Mouse (Mus musculus) embryo, embryonic 9.5 days (tissue): ENCODE measurements at regions not wholly inside any gene's neighbourhood (a gene's known extent, or its start where the extent isn't known, plus 50 kb on each side); places are given as distances from the start of the nearest gene placed in this dataset.

Source experiments
- DNase-seq: peaks from one replicate; pipeline ENCODE4 v3.0.0-alpha.2; 2017; ENCODE audit errors: extremely low spot score

DNA sequence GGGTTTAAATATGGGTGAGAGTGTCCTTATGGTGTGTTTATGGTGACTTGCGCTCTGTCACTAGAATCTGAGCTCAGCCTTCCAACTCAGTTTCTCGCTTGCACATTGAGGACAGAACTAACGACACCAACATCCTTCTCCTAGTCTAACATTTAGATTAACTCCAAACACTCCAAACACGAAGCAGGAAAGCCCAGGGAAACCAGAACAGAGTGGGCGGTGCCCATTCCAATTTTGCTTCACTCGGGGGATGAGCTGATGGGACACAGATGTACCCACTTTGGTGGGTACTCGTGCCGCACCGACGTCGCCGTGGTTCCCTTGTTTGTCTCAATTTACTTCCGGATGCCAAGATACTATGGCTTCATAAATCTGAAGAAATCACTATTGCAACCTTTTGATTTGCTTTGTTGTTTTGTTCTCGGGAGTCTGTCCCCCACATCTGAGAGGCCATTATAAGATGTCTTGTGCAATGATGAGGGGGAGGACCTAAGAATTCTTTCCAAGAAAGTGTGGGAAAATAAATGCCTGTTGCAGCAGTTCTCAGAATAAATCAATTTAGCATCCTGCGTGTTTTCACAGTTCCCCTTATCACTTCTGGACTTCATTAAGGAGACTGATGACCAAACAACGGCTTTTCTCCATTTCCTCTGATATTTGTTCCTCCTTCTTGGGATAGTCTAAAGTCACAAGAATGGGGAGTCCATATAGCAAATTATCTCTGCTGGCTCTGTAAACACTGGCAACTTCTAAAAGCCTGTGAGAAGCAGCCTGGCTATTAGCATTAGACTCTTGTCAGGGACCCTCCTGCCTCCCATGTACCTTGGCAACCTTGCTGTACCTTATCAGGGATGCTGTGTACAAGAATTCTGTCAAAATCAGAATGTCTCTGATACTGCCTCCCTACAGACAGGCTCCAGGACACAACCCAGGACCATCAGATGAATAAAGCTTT lies 96.2 kb upstream of the Klf9 start:
- no peak for DNase-seq

GRCm38 (mm10) chr19:23051456-23051855 lies 89.6 kb upstream of the Klf9 start:
- DNase-seq: no peak

GRCm38 (mm10) chr19:23054440-23054839 lies 86.6 kb upstream of the Klf9 start:
- DNase-seq: no peak

DNA sequence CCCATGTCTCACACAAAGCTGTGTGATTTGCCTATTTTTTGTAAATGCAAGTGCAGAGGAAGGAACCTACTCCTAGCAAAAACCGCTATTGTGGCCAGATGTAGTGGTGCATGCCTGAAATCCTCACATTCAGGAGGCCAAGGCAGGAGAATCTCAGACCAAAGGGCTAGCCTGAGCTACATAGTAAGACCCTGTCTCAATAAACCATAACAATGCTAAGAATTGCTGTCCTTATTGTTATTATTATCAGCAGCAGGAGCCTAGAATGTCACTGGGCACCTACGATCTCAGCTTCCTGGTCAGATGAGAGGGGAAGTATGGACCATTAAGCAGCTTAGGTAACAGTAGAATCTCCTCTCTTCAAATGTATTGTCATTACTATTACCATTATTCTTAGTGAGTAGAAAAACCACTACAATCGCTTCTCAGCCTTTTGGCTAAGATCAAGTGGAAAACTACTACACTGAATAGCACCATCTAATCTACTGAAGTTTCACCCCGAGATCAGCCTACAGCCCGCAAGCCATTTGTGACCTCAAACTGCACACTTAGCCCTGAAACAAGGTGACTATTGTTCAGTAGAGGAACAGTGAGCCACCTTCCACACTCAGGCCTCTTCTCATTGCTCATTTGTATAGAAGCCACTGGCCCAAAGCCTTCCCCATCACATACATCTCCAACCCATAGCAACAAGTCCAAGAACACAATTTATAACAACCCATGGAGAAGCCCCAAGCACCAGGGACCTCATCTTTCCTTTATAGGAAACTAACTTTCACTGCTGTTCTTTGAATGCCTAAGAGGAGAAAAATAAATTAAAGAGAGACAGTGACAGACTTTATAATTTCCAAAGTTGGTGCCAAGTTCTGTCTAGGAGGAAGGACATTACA lies 84.9 kb upstream of the Klf9 start:
- DNase-seq: peak; percentile 7

DNA sequence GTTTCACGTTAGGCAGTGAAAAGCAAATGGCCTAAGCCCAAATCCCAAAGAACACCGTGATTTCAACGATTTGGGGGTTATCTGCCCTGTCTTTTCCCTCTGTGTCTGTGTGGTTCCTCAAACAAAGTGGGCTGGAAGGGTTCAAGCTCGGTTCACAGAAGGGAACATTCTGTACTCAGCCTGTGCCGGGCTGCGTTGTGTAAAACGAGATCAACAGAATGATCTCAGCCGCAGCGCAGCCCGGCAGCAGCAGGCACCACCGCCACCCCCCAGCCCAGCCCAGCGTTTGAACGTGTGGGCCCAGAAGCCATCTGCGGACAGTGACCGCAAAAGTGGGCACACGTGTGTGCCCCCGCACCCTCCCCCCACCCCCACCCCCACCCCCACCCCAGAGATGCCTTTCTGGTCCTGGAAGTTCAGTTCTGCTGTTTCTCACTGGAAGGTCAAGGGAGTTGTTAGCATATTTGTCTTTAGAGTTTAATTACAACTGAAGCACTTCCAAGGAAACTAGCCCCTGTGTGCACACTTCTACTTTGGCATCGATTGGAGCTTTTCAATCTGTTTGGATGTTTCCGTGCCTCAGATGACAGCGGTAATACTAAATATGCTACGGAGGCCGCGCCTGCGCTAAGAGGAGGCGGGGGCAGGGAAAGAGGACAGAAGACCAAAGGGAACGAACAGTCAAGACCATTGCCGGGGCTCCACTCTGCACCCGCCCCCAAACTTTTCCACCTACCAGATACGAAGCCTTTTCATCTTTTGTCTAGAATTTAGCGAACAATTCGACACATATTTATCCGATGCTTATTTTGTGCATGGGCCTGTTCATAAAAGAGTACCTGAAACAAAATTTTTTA lies 83.9 kb upstream of the Klf9 start:
- DNase-seq: peak; percentile 71

DNA sequence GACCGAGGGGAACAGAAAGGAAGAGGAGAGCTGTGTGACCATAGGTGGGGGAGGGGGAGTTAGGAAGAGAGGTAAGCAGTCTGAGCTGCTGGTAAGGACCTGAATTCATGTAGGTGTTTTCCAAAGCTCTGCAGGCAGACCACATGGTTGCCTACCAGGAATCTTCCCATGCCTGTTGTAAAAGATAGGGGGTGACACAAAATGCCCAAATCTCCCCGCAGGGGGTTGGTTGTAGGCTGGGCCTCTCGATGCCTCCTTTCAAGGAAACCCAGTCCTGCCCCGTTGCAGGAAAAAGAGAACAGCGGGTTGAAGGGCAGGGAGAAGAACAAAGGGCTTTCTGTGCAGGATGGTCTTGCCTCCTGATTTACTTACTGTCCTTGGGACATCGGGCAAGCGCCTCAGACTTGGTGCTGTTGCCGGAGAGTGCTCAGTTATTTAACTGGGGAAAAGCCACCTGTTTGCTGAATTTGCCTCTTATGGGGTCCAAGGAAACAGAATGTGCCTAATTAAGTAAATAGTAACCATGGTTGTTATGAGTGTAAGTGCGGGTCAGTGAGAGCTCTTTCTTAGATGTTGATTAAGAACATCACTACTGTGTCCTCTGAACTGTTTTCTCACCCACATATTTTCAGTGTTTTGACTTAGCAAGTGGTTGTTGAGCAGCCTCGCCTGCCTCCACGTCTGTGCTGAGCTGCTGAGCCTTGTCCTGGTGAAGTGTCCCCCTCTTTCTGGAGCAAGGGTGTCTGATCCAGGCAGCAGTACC lies 83.1 kb upstream of the Klf9 start:
- DNase-seq: peak; percentile 60

GRCm38 (mm10) chr19:23058502-23058900 lies 82.5 kb upstream of the Klf9 start:
- peak; percentile 22 for DNase-seq

GRCm38 (mm10) chr19:23061081-23061640 lies 79.9 kb upstream of the Klf9 start:
- DNase-seq: no peak

GRCm38 (mm10) chr19:23061906-23062305 lies 79.1 kb upstream of the Klf9 start:
- no peak for DNase-seq

- no peak for DNase-seq
Observed at GRCm38 (mm10) chr19:23062851-23063250, 78.2 kb upstream of the Klf9 start.

- no peak for DNase-seq
Observed at GRCm38 (mm10) chr19:23065548-23065947, 75.5 kb upstream of the Klf9 start.

DNA sequence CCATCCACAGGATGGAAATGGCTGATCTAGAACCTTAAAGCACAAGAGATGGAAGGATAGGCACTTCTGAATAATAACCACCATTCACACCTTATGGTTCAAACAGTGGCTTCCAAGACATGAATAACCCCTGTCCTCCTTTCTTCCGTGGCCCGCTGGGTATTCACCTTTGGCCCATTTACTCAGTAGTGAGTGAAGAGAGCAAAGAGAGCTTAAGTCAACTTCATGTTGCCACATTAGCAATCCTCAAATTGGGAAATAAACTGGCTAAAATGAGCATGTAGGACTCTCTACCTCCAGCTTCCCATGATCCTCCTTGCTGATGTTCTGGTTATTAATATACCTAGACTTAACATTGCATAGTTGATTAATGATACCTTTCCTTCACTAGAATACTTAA lies 74.3 kb upstream of the Klf9 start:
- no peak for DNase-seq

GRCm38 (mm10) chr19:23068600-23068999 lies 72.4 kb upstream of the Klf9 start:
- DNase-seq: no peak

- no peak for DNase-seq
Observed at GRCm38 (mm10) chr19:23069656-23070055, 71.4 kb upstream of the Klf9 start.

DNA sequence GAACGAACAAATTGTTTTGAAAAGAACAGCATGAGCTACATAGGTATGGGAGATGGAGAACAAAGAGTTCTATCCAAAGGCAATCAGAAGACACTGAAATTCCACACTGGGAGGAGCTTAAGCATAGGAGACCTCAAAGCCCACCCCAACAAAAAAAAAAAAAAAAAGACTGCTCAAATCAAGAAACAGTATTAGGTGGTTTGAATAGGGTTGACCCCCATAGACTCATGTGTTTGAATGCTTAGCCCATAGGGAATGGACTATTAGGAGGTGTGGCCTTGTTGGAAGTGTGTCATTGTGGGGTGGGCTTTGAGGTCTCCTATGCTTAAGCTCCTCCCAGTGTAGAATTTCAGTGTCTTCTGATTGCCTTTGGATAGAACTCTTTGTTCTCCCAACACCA lies 70.0 kb upstream of the Klf9 start:
- no peak for DNase-seq

DNA sequence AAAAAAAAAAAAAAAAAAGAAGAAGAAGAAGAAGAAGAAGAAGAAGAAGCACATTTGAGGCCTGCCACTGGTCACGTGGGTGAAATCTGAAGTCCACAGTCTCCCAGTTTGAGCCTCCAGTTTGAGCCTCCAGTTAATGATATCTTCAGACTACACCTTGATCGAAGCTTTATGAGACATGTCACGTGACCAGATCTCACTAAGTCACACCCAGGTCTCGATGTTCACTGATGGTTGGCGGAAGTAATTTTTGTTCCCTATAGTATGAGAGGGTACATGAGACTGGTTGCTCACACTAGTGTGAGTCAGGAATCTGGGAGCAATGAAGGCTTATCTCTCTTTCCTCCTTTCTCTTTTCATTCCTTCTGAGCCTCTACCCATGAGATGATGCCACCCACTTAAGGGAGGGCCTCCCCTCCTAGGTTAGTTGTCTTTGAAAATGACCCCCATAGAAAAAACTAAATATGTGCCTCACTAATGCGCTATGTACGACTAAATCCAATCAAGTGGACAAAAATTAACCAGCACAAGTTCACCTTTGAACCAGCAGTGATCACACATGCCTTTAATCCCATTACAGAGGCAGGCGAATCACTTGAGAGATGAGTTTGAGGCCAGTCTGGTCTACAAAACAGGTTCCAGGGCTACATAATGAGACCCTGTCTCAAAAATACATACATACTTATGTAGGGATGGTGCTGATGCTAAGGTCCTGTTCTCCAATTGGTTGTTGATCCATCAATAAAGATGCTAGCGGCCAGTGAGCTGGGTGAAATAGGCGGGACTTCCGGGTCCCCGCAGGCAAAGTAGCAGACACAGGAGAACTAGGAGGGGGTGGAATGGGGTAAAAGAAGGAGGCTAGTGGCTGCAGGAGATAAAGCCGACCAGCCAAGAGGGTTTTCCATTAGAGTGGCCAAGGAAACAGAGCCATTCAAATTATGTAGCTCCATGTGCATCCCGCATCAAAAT lies 66.1 kb upstream of the Klf9 start:
- no peak for DNase-seq

DNA sequence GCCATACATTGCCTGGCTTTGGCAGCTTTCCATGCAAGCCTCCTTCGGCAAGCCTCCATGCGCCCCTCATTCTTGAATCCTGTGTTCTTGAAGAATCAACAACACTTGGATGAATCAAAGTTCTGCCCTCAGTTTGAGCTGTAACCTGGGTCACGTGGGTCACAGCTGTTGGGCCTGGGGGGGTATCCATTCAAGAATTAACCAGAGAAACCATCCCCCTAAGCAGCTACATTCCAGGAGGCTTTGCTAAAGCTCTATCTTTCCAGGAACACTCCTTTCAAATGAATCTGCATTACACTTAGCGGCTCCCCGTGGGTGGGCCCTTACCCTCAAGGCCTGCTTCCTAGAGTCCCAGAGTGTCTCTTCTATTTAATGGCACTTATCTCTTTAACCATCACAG lies 65.2 kb upstream of the Klf9 start:
- DNase-seq: no peak

DNA sequence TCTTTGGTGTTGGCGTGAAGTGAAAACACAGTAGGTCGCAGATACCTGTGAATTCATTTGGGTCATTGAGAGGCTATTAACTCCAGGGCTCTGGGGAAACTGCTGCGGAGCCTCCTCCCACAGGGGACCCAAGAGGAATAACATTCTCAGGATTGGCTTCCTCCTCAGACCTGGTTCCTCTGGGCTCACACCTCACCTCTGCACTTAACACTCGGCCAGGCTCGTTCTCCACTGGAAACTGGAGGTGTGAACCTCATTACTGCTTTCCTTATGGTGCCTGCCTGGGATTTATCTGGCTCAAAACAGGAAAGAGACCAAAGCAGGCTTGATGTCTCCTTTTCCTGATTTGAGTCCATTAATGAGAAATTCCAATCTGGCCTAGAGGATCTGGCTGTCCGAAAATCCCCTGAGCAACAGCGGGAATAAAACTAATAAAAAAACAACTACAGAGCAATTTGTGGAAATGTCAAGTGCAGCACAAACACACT lies 55.8 kb upstream of the Klf9 start:
- DNase-seq: no peak

DNA sequence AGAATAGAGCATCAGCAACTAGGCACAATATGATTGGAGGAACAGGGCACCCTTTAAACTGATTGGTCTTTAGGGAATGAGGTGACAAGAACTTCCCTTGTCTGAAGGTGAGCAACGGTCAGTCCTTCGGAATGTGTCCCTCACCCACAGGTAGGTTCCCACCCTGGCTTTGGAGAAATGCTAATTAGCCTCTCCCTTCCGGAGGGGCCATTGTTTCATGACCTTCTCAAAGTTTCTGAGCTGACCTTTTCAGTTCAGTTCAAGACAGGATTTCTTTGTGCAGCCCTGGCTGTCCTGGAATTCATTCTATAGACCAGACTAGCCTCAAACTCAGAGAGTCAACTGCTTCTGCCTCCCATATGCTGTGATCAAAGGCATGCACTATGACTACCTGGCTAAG lies 53.5 kb upstream of the Klf9 start:
- DNase-seq: no peak
